Mouse (Mus musculus) megakaryocyte-erythroid progenitor cell, adult 5 weeks (primary cell): Measurements from ENCODE around the gene Rpl29. TPM values are rescaled to one million over a fixed set of nuclear protein-coding genes. Genes with fewer than 3 reads are reported as not detected.

Experiments used
- polyA plus RNA-seq: library from polyadenylated mRNA; stranded (reverse); fragments of >175 nt; gene quantifications from 2 replicates; pipeline ENCODE4 v1.2.3, GENCODE M21; 2012

The Rpl29 gene
- polyA plus RNA-seq = 6,531 and 6,611 TPM in 2 replicates

DNA sequence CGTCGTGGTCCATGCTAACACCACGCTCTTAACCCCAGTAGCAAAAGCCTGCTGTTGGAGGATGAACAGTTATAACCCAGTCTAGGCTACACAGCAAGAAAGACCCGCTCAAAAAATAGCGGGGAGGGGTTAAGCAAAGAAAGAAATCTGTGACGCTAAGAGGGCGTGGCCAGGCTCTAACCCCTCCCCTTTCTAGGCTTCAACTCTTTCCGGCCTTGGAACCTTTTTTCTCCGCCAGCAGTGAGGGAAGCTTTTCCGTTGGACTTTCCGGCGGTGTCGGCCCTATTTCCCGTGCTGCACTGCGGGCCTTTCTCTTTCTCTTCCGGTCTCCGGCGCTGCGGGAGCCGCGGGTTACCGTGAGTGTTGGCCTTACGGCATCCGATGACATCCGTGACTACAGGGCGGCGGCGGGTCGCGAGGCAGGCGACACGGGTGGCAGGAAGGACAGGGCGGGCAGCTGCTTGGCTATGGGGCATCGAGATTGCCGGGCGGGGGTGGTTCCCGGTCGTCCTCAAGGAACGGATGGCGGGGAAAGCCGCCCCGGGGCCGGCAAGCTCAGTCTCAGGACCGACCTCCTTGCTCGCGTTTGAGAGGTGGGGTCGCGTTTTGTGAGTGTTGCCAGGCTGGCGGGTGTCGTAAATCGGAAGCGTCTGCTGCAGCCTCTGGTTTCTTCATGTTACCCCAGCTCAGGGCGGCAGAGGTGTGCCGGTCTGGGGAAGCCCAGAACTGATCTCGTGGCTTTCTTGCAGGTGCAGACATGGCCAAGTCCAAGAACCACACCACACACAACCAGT, at the start of gene Rpl29:
Rpl29 (plus strand) TSS at position 234 of the 794 bp plus-strand sequence.

DNA sequence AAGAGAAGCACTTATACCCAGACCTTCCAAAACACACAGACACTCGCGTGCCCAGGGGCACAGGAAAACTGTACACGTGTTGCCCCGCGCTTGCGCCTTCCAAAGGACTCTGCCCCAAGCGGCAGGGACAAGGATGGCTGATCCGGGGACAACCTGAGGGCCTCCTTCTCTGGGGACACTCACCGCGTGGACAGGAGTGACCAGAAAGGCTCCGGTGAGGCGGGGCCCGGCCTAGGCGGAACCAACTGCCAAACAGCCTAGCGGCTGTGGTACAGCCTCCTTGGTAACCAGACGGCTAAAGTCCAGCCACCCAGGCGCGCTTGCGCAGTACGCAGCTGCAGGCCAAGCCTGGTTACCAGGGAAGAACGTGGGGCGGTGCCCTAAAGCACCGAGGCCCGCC, 18.1 kb downstream of the Rpl29 start, which contains the start of the genes Abhd14b and Abhd14a:
Abhd14b (plus strand) TSS at position 112 of the 400 bp plus-strand sequence.
Abhd14a (minus strand) TSS at position 331 of the 400 bp plus-strand sequence.

DNA sequence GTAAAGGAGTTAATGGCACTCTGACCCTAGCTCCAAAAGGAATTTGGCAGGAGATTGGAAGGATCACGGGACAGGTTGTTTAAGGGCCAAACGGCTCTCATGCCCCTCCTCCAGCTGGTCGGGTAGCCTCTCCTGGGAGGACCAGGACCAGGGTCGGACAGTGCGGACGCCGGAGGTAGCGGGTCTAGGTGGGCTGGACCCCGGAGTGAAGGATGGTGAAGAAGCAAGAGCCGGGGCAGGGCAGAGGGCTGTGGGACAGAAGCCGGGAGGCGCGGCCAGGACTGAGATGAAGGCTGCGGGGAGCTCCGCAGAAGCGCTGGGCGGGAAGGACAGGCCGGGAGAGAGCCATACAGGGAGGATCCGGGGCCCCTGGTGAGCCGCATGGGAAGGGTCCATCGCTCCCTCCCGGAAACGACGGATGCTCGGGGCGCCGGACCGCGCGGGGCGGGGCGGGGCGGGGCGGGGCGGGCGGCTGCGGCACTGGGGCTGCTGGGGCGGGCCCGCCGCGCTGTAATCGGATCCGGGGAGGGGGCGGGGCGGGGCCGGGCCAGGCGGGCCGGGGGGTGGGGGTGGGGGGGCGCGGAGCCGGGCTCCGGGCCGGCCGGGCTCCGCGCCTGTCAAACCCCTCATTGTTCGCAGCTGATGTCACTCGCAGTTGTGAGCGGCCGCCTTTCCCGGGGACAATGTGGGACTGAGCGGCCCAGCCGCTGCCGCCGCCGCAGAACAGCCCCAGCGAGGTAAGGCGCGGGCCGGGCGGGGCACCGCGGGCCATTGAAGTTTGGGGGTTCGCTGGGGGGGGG, 24.2 kb downstream of the Rpl29 start, which contains the start of gene Pcbp4:
Pcbp4 (plus strand) TSS at position 21 of the 800 bp plus-strand sequence.

DNA sequence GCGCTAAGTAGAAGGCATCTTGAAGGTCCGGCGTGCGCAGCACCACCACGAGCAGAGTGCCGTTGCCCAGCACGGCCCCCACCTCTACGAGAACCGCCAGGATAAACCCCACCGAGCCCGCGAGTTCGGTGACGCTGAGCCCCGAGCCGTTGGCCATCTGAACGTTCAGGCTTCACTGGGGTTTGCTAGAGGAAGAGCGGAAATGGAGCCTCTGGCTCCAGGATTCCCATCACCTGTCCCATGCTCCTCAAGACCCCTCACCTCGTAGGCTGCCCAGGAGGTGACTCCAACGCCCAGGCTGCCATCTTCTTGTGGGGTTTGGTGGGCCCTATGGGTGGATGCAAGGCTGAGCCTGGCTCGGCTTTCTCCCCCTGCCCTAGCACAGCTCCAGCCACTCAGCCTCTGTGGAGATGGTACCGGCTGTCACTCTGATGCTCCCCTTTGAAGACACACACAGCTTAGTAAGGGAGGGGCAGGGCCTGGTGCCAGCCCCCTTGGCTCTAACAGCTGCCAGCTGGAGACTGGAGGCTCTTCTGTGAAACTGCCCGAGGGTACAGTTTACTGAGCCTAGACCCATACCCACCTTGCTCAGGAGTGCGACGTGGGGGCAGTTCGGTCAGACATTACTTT, 36.4 kb downstream of the Rpl29 start, which contains the start of gene Gpr62:
Gpr62 (minus strand) TSS at position 368 of the 630 bp plus-strand sequence.

DNA sequence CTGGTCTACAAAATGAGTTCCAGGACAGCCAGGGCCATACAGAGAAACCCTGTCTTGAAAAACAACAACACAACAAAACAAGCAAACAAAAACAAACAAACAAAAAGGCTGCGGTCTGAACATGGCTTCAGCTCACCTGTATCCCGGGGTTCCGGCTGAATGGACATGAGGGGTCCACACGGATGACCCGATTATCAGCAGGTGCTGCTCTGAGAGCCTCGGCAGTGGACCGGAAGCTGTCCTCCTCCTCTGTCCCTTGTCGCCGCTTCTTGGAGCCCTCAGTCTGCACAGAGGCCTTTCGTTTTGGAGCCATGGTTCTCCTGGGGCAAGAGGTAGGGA, 46.4 kb downstream of the Rpl29 start, which contains the start of gene Rrp9:
Rrp9 (plus strand) TSS at position 301 of the 339 bp plus-strand sequence.

DNA sequence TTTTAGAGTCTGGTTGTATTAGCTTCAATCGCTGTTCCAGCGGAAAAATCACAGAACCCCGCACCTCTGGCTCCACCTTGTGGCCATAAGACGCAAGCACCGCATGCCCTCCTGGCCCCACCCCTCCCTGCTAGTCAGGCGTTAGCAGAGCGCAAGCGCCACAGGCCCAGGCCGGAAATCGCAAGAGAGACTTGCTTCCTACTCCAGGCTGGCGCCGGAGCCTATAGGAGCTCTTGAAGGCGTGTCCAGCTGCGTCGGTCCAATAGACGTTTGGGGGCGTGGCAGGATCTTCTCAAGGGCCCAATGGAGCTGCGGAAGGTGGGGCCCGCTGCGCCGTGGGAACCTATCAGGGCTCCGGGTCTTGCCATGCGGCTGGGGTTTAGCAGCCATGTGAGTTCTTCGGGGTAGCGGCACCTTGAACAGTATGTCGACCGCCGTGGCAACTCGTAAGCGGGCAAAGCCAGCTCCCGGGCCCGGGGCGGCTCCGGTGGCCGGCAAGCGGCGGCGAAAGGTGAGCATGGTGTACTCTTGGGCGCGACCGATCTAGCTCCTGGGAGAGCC, 47.8 kb downstream of the Rpl29 start, which contains the start of gene Parp3:
Parp3 (minus strand) TSS at position 26 of the 561 bp plus-strand sequence.

Other genes with a start within 250 kb of the Rpl29 start
- 31.4 and 38.3 TPM in 2 replicates for gene Ppm1m, start 229.7 kb upstream of the Rpl29 start, polyA plus RNA-seq
- 75.1 and 84.6 TPM in 2 replicates for gene Twf2, start 226.3 kb upstream of the Rpl29 start, polyA plus RNA-seq
- 1.5 and 2.0 TPM in 2 replicates for gene Tlr9, start 206.9 kb upstream of the Rpl29 start, polyA plus RNA-seq
- gene Alas1, start 180.8 kb upstream of the Rpl29 start, polyA plus RNA-seq = 95.2 and 189 TPM in 2 replicates
- 20.0 and 25.1 TPM in 2 replicates for gene Poc1a, start 148.4 kb upstream of the Rpl29 start, polyA plus RNA-seq
- 21.3 and 26.6 TPM in 2 replicates for gene Dusp7, start 60.8 kb upstream of the Rpl29 start, polyA plus RNA-seq
- 35.2 and 37.0 TPM in 2 replicates for gene Acy1, start 8.9 kb downstream of the Rpl29 start, polyA plus RNA-seq
- 11.1 and 14.0 TPM in 2 replicates for gene Abhd14b, start 18.0 kb downstream of the Rpl29 start, polyA plus RNA-seq
- 28.3 and 33.6 TPM in 2 replicates for gene Abhd14a, start 18.2 kb downstream of the Rpl29 start, polyA plus RNA-seq
- 20.4 and 27.1 TPM in 2 replicates for gene Pcbp4, start 23.8 kb downstream of the Rpl29 start, polyA plus RNA-seq
- gene Gpr62, start 36.5 kb downstream of the Rpl29 start, polyA plus RNA-seq = 0.21 TPM in 1 of 2 replicates, not detected in the other
- 206 and 244 TPM in 2 replicates for gene Rrp9, start 46.5 kb downstream of the Rpl29 start, polyA plus RNA-seq
- 27.7 and 28.0 TPM in 2 replicates for gene Parp3, start 47.5 kb downstream of the Rpl29 start, polyA plus RNA-seq
- not detected in 2 replicates for gene Iqcf1, start 70.5 kb downstream of the Rpl29 start, polyA plus RNA-seq
- not detected in 2 replicates for gene Iqcf5, start 85.1 kb downstream of the Rpl29 start, polyA plus RNA-seq
- gene Iqcf3, start 132.2 kb downstream of the Rpl29 start, polyA plus RNA-seq = not detected in 2 replicates
- not detected in 2 replicates for gene Iqcf4, start 141.5 kb downstream of the Rpl29 start, polyA plus RNA-seq
- gene Iqcf6, start 197.1 kb downstream of the Rpl29 start, polyA plus RNA-seq = not detected in 2 replicates
- 0.05 TPM in 1 of 2 replicates, not detected in the other for gene Grm2, start 226.6 kb downstream of the Rpl29 start, polyA plus RNA-seq